Mouse (Mus musculus) kidney, embryonic 16.5 days (tissue): ENCODE measurements around the gene Tm9sf4. TPM values are rescaled to one million over a fixed set of nuclear protein-coding genes. Genes with fewer than 3 reads are reported as not detected.

ENCODE experiments used
- polyA plus RNA-seq: library from polyadenylated mRNA; unstranded; fragments of >200 nt; fragmentation: Nextera tagmentation; extraction: Ambion mirVana; gene quantifications from 2 replicates; pipeline ENCODE4 v1.2.1, GENCODE M21; 2015

The Tm9sf4 gene
- polyA plus RNA-seq, 1 experiment from 2014 or later = 102 TPM

Other genes with a start within 250 kb of the Tm9sf4 start
- gene Mylk2, start 250.0 kb upstream of the Tm9sf4 start, polyA plus RNA-seq = 0.32 and 0.42 TPM in 2 replicates
- gene Foxs1, start 228.1 kb upstream of the Tm9sf4 start, polyA plus RNA-seq = 7.5 and 8.3 TPM in 2 replicates
- gene Dusp15, start 209.6 kb upstream of the Tm9sf4 start, polyA plus RNA-seq = 3.1 TPM in 2 replicates
- gene Ttll9, start 198.8 kb upstream of the Tm9sf4 start, polyA plus RNA-seq = 1.2 and 1.3 TPM in 2 replicates
- gene Pdrg1, start 145.9 kb upstream of the Tm9sf4 start, polyA plus RNA-seq = 115 and 130 TPM in 2 replicates
- not detected in 2 replicates for gene Xkr7, start 129.5 kb upstream of the Tm9sf4 start, polyA plus RNA-seq
- 1.8 and 2.4 TPM in 2 replicates for gene Ccm2l, start 95.3 kb upstream of the Tm9sf4 start, polyA plus RNA-seq
- gene Hck, start 52.8 kb upstream of the Tm9sf4 start, polyA plus RNA-seq = 6.3 and 6.6 TPM in 2 replicates
- 14.0 and 14.6 TPM in 2 replicates for gene Tspyl3, start 64.1 kb downstream of the Tm9sf4 start, polyA plus RNA-seq
- 14.0 and 17.3 TPM in 2 replicates for gene Plagl2, start 80.1 kb downstream of the Tm9sf4 start, polyA plus RNA-seq
- 6.5 and 6.9 TPM in 2 replicates for gene Pofut1, start 80.2 kb downstream of the Tm9sf4 start, polyA plus RNA-seq
- 8.9 TPM in 2 replicates for gene Kif3b, start 130.1 kb downstream of the Tm9sf4 start, polyA plus RNA-seq
- 11.6 and 11.7 TPM in 2 replicates for gene Asxl1, start 184.5 kb downstream of the Tm9sf4 start, polyA plus RNA-seq